Mouse (Mus musculus) small intestine, adult 2 months (tissue): ENCODE data around the gene Trcg1. TPM values are rescaled to one million over a fixed set of nuclear protein-coding genes. Genes with fewer than 3 reads are reported as not detected.

ENCODE experiments used
- H3K27ac ChIP-seq: fragments of 200-500 bp; 2 replicates; pipeline ENCODE4 v1.5.1; 2012; ENCODE audit warnings: low read depth, low read length, control low read depth, inconsistent platforms; ENCODE audit not compliant: insufficient read depth
- H3K27me3 ChIP-seq: fragments of 200-500 bp; 2 replicates; pipeline ENCODE4 v1.6.1; 2012; ENCODE audit warnings: mild to moderate bottlenecking, moderate library complexity, low read length, inconsistent platforms; ENCODE audit not compliant: control insufficient read depth, insufficient read depth
- H3K36me3 ChIP-seq: fragments of 200-500 bp; 2 replicates; pipeline ENCODE4 v1.6.1; 2012; ENCODE audit warnings: mild to moderate bottlenecking, low read length, control low read depth, inconsistent platforms; ENCODE audit not compliant: control insufficient read depth, insufficient read depth
- H3K4me1 ChIP-seq: fragments of 200-500 bp; 2 replicates; pipeline ENCODE4 v1.6.1; 2012; ENCODE audit warnings: low read length, inconsistent platforms, mixed read lengths; ENCODE audit not compliant: control insufficient read depth, insufficient read depth, insufficient read length
- H3K4me3 ChIP-seq: fragments of 200-500 bp; 2 replicates; pipeline ENCODE4 v1.5.1; 2012; ENCODE audit warnings: low read depth, mild to moderate bottlenecking, control low read depth, inconsistent platforms, low read length, moderate library complexity
- CTCF ChIP-seq: fragments of 200-500 bp; IDR thresholded peaks from 2 replicates; pipeline ENCODE4 v1.5.1; 2012; ENCODE audit warnings: low read depth, mild to moderate bottlenecking, control low read depth, inconsistent platforms, low read length, moderate library complexity, mixed read lengths; ENCODE audit not compliant: insufficient replicate concordance, insufficient read length; ENCODE audit errors: extremely low read depth
- POLR2A ChIP-seq: fragments of 200-500 bp; IDR thresholded peaks from 2 replicates; pipeline ENCODE4 v1.6.1; 2012; ENCODE audit warnings: low read depth, mild to moderate bottlenecking, control low read depth, inconsistent platforms, low read length, moderate library complexity
- WGBS: fragments of 180-500 bp; shearing (Covaris S2); methylation state at CpG from one replicate; pipeline ENCODE4 v1.1.7; 2018; 5-methylcytosine and 5-hydroxymethylcytosine counted together
- polyA plus RNA-seq: library from polyadenylated mRNA; depleted of rRNA; stranded (reverse); fragments of >200 nt; gene quantifications from 2 replicates; pipeline ENCODE4 v1.2.3, GENCODE M21; 2012

The Trcg1 gene
- polyA plus RNA-seq, 1 experiment = not detected

- Histone ChIP-seq H3K27ac (no peak overlapping the region), H3K27me3 (no peaks in the 10 kb centered on the region), H3K4me1 (peaks cover 4% of the 10 kb centered on the region; the same call in 1 of the 2 replicates), H3K36me3 (no peaks in the 10 kb centered on the region), H3K4me3 (no peak overlapping the region)
- 81% methylated on average over 5 of the region's 5 CpGs for WGBS
- TF ChIP-seq CTCF (no peak), POLR2A (no peak)
These were observed 9.2 kb upstream of the Trcg1 start for GRCm38 (mm10) chr9:57227203-57227602.

- Histone ChIP-seq H3K4me1 (peaks cover 4% of the 10 kb centered on the region; the same call in 1 of the 2 replicates), H3K4me3 (no peak overlapping the region), H3K27ac (no peak overlapping the region), H3K36me3 (no peaks in the 10 kb centered on the region), H3K27me3 (no peaks in the 10 kb centered on the region)
- TF ChIP-seq POLR2A (no peak), CTCF (no peak)
- WGBS = 77% methylated on average over 4 of the region's 4 CpGs
These were observed 8.2 kb upstream of the Trcg1 start for GRCm38 (mm10) chr9:57228186-57228585.

DNA sequence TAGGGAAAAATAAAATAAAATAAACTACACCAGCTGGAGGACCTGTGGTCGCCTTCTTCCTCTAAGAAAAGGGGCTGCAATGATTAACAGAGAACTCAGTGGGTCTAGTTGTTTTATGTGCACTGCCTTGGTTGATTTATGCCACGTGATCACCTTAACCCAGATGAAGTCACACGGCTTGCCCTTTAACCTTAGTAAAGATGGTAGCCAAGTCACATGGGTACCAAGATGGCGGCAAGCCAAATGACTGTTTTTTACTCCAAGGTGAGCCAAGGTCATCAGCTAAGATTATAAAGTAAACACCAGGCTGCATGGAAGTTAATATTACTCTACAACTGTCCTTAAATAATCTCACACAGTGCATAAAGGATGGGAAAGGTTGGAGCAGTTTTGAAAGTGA lies 6.6 kb upstream of the Trcg1 start:
- WGBS = 39% methylated on average over 4 of the region's 4 CpGs
- H3K27me3 ChIP-seq = no peaks in the 10 kb centered on the region
- no peak overlapping the region for H3K27ac ChIP-seq
- H3K4me3 ChIP-seq = no peak overlapping the region
- TF ChIP-seq CTCF = no peak
- TF ChIP-seq POLR2A = no peak
- no peaks in the 10 kb centered on the region for H3K36me3 ChIP-seq
- peaks cover 4% of the 10 kb centered on the region; the same call in 1 of the 2 replicates for H3K4me1 ChIP-seq

DNA sequence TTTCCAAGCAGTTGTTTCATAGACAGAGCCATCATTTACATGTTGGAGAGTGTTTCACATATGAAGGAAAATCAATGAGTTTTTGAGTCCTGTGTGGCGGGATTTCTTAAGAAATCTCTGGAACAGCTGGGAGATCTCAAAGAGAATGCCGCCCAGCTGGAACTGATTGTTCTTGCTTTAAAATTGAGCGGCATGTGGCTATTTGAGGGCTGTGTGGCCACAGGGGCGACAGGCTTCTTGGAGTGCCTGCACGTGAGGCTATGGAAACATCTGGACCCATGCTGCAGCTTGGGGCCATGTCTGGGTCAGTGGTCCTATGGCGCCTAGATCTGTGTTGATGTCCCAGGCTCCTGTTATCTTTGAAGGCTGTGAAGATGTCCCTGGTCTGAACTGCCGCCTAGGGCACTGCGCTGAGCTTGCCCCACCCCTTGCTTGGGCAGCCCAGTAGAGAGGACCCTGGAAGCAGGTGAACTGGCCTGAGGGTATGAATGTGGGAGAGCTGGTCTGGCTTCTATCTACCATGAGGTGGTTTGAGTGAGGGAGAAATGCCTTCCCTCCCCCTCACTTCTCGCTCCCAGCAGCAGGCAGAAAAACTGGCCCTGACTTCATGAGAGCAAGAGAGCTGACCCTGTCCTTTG lies 6.1 kb upstream of the Trcg1 start:
- TF ChIP-seq POLR2A = no peak
- 74% methylated on average over 9 of the region's 9 CpGs for WGBS
- Histone ChIP-seq H3K4me1 (peaks cover 4% of the 10 kb centered on the region; the same call in 1 of the 2 replicates), H3K27me3 (no peaks in the 10 kb centered on the region), H3K27ac (no peak overlapping the region), H3K4me3 (no peak overlapping the region), H3K36me3 (no peaks in the 10 kb centered on the region)

DNA sequence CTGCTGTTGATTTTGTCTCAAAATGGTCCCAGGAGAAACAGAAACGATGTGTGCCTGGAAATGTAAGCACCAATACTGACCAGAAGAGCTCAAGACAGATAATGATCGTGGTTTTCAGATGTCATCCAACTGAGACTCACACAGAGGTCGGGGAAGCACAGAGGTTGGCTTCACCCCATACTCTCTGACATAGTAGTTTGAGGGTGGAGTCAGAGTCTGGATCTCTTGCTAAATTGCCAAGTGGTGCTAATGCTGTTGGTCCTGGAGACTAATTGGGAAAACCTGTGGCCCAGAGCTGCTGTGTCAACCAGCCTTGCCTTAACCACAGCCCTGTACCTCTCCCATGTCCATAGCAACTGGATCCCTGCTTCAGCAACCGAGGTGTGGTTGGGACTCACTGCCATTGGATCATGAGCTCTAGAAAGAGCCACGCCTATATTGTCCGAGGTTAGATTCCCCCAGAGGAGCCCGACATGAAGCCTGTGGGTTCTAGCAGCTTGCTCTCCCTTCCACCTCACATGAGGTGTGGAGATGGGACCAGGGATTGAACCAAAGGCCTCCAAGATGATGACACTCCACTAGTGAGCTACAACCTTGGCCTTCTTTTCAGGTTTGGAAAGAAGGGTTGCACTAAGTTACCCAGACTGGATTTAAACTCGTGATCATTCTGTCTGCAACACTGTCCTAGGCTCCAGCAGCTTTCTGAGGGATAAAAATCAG lies 4.7 kb upstream of the Trcg1 start:
- Histone ChIP-seq H3K36me3 (no peaks in the 10 kb centered on the region), H3K4me3 (no peak overlapping the region), H3K27me3 (no peaks in the 10 kb centered on the region), H3K27ac (no peak overlapping the region), H3K4me1 (0 out of 2 replicates have a peak, but pooled peaks cover 4% of the 10 kb centered on the region)
- 68% methylated on average over 8 of the region's 8 CpGs for WGBS
- TF ChIP-seq CTCF (no peak), POLR2A (no peak)

GRCm38 (mm10) chr9:57232341-57232940 lies 3.9 kb upstream of the Trcg1 start:
- no peak overlapping the region for H3K4me3 ChIP-seq
- 0 out of 2 replicates have a peak, but pooled peaks cover 4% of the 10 kb centered on the region for H3K4me1 ChIP-seq
- no peaks in the 10 kb centered on the region for H3K27me3 ChIP-seq
- TF ChIP-seq POLR2A = no peak
- TF ChIP-seq CTCF = no peak
- WGBS = 89% methylated on average over 5 of the region's 5 CpGs
- no peak overlapping the region for H3K27ac ChIP-seq
- no peaks in the 10 kb centered on the region for H3K36me3 ChIP-seq

DNA sequence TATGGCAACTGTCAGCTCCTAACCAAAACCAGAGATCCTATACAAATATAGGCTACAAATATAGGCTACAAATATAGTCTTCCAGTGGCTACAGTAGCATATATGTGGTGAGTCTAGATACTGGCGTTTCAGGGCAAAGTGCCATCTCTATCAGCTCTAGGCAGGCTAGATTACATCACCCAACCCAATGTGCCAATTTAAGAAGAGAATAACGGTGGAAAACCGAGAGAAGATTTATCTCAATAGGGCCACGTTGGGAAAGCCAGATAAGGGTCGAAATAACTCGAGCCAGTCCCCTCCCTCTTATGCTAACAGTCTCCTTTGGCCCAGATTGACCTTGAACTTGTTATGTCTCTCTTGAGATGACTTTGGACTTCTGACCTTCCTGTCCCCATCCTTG lies 3.2 kb upstream of the Trcg1 start:
- Histone ChIP-seq H3K27ac (no peak overlapping the region), H3K27me3 (no peaks in the 10 kb centered on the region), H3K4me1 (0 out of 2 replicates have a peak, but pooled peaks cover 4% of the 10 kb centered on the region), H3K36me3 (no peaks in the 10 kb centered on the region), H3K4me3 (no peak overlapping the region)
- WGBS = 33% methylated on average over 6 of the region's 6 CpGs
- no peak for TF ChIP-seq CTCF
